Mouse (Mus musculus) spleen, postnatal 14 days (tissue): Measurements from ENCODE around the gene Fam89a.

Source experiments
- DNase-seq, 2 experiments: peaks; one replicate each; pipeline ENCODE4 v3.0.0; 2021 to 2022; ENCODE audit warnings: low spot score in 2 of 2

Fam89a gene

GRCm38 (mm10) chr8:124751709-124752173 lies at the start of gene Fam89a:
TSS of gene Fam89a (minus strand) at chr8:124751832.
- DNase-seq = peak; percentile 32 to 44

DNA sequence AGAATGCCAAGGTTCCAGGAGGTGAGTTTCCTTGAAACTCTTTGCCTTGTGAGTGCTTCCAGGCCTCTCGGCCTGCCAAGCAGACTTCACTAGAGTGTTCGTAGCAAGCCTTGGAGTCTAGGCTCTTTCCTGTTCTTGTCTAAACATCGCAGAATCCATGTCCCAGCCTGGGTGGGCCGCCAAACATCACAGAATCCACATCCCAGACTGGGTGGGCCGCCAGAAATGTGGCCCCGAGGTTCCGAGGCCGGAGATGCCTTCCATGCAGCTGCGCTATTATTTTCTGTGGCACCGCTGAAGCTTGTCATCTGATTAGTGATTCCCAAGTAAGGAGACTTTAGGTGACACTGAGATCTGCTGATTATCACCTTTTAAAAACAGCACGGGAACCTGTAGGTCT lies 48.9 kb upstream of the Fam89a start:
- DNase-seq = no peak

- DNase-seq = no peak
Observed at GRCm38 (mm10) chr8:124795781-124796488, 44.3 kb upstream of the Fam89a start.

GRCm38 (mm10) chr8:124794486-124794780 lies 42.8 kb upstream of the Fam89a start:
- DNase-seq = peak in 1 of 2 experiments; percentile 36

DNA sequence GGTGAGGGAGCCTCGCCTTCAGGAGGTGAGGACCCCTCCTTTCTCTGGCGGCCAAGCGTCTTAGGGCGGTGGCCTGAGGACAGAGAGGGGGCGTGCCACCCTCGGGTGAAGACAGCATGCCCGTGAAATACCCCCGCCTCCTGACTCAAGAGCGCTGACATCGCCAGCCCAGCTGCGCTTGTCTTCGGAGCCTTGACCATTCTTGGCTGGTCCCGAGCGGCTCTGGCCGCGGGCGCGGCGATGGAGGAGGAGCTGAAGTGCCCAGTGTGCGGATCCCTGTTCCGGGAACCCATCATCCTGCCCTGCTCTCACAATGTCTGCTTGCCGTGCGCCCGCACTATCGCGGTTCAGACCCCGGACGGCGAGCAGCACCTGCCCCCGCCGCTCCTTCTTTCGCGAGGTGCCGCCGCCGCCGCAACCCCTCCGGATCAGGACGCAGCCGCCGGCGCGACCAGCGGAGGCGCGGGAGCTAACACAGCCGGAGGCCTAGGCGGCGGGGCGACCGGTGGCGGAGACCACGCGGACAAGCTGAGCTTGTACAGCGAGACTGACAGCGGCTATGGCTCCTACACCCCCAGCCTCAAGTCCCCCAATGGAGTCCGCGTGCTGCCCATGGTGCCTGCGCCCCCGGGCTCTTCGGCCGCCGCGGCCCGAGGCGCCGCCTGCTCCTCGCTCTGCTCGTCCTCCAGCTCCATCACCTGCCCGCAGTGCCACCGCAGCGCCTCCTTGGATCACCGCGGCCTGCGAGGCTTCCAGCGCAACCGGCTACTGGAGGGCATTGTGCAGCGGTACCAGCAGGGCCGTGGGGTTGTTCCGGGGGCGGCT lies 42.2 kb upstream of the Fam89a start:
- DNase-seq = no peak

GRCm38 (mm10) chr8:124793172-124793651 lies 41.6 kb upstream of the Fam89a start:
- DNase-seq = peak; percentile 58 to 73

GRCm38 (mm10) chr8:124792708-124793107 lies 41.1 kb upstream of the Fam89a start, which contains the start of gene Trim67:
TSS of gene Trim67 (plus strand) at chr8:124793092.
- no peak for DNase-seq

DNA sequence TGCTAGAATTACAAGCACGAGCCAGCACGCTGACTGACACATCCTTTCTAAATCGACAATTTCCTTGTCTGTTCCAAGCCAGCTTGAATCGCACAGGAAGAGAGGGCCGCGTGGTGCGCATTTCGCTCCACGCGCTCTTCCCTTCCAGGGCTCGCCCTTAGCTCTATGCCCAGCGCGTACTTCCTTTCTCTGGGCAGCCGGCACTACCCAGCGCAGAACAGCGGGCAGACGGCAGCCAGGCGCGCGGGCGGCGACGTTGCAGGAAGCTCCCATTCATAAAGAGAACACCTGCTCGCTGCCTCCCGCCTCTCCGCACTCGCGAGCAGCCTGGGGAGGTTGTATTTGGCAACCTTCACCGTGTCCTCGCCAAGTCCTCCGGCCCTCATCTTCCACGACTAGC lies 40.6 kb upstream of the Fam89a start:
- no peak for DNase-seq

- DNase-seq = no peak
Observed at GRCm38 (mm10) chr8:124791751-124792150, 40.1 kb upstream of the Fam89a start.

DNA sequence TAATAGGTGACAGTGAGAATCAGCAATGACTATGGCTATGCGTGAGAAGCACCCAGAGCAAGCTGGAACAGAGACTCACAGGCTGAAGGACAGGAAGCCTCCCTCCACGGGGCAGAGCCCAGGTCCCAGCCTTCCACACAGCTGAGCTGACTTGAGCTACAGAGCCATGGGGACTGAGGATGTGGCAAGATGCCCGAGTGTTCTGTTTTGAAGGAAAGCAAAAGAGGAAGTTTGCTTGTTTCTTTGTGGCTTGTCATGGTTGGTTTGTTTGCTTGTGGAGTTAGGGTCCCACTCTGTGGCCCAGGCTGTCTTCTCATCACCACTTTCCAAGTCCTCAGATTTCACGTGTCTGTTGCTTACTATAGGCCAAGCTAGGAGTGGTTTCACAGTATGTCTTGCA lies 39.0 kb upstream of the Fam89a start:
- DNase-seq = no peak

DNA sequence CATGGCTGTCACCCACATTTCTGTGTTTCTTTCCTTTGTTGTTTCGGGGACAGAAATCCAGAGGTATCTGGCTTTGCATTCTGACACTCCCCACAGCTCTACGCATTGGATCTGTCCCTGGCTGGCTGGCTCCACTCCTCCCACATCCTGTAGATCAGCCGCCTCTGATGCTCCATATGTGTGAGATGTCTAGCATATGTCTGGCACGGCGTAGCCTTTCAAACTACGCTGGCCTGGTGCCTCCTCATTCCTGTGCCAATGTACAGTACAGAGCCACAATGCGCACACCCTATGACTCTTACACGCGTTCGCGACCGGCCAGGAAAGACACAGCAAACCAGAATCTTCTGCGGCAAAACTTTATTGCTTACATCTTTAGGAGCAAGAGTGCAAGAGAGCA lies 33.0 kb upstream of the Fam89a start:
- DNase-seq = no peak

- no peak for DNase-seq
Observed at GRCm38 (mm10) chr8:124783228-124783627, 31.6 kb upstream of the Fam89a start.

DNA sequence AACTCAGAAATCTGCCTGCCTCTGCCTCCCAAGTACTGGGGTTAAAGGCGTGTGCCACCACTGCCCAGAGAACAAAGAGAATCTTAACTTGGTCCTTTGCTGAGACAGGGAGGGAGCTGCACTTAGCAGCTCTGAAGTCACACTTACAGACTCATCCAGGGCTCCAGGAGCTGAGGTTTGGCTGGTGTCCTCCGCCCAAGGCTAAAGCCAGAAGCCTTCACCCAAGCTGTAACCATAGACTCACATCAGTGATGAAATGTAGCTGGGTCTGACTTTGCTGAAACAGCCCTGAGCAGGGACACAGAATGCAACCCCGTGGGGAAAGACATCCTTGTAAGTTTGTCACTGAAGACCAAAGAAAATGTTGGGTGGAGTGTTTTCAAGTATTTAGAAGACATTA lies 30.8 kb upstream of the Fam89a start:
- no peak for DNase-seq

- no peak for DNase-seq
Observed at GRCm38 (mm10) chr8:124780236-124780635, 28.6 kb upstream of the Fam89a start.

DNA sequence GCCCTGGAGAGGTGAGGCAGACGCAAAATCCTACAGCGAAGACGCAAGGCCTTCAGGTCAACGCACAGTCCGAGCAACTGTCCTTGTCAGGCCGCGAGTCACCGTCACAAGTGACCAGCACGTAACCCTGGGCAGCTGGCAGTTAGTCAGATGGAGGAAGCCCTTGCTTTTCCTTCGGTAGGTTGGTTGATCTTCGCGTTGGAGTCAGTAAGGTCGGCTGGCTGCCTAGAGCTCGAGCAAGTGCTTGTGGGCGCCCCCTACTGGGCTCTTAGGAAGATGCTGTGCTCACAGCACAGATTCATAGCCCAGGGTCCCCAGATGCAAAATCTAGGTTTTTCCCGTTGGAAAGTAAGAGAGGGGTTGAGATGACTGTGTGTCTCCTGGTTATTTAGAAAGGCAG lies 24.1 kb upstream of the Fam89a start:
- DNase-seq = peak in 1 of 2 experiments; percentile 41

DNA sequence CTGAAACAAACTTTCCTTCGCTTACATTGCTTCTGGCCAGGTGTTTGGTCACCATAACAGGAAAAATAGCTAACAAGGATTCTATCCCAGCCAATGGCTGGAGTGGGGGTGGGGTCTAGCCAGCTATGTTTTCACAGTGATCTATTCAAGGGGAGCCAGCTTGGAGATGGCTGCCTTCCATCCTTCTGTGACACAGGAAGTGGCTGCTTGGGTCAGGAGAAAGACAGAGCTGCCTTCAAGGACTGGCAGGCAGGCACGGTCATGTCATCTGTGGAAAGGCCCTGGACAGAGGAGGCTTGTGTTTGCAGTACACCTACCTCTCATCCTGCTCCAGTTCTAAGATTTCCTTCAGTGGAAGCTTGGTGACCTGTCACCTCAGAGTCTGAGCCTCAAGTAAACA lies 20.8 kb upstream of the Fam89a start:
- DNase-seq = no peak

DNA sequence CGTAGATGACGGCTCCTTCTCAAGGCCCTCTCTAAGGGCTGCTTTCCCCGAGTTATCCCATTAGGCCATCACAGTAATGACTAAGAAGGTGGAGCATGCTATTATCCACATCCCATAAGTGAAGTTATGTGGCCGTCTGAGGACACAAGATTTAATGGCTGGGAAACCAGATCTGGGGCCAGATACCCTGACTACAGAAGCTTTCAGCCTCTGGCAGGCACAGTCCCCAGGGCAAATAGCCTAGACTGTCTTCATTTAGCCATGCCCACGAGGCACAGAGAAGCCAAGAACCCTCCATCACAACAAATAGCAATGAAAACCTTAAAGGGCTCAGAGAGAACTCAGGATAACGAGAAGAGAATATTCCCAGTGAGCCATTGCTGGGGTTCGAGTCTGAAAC lies 11.4 kb upstream of the Fam89a start:
- DNase-seq = no peak

DNA sequence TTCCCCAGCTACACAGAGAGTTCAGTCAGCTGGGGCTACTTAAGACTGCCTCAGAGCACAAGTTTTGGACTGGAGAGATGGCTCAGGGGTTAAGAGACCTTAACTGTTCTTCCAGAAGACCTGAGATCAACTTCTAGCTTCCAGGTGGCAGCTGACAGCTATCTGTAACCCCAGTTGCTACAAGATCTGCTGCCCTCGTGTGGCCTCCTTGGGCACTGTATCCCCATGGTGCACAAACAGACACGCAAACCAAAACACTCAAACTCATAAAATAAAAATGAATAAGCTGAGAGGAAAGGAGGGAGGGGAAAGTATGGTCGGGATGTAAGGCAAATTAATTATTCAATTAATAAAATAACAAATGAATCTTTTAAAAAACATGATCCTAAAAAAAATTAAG lies 6.9 kb upstream of the Fam89a start:
- DNase-seq = peak in 1 of 2 experiments; percentile 35

GRCm38 (mm10) chr8:124756601-124757000 lies 5.0 kb upstream of the Fam89a start:
- DNase-seq = no peak

- no peak for DNase-seq
Observed at GRCm38 (mm10) chr8:124756153-124756552, 4.5 kb upstream of the Fam89a start.

- DNase-seq = no peak
Observed at GRCm38 (mm10) chr8:124755481-124755880, 3.8 kb upstream of the Fam89a start.

DNA sequence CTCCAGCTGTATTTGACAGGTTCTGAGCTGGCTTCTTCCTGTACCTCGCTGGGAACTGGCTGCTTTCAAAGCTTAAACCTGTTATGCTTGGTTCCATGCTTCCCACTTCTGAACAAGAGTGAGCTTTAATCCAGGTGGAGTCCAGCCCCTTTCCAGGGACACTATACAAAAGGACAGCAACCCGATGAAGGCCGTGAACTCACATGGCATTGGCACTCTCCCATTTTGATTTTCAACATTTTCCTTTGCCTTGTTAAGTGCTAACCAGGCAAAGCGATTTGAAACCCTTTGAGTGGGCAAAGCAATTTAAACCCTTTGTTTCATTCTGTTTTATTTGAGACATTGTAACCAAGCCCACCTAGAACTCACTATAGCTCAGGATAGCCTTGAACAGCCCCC lies 3.2 kb upstream of the Fam89a start:
- DNase-seq = no peak
